Mouse (Mus musculus) yolk sac, embryonic 10.5 days (tissue): Measurements from ENCODE around the gene Kat14.
A peak's percentile ranks its signal among the peaks of the same experiment; 100 is the strongest.

ENCODE experiments used
- DNase-seq: peaks from one replicate; pipeline ENCODE4 v3.0.0-alpha.2; 2017; ENCODE audit warnings: low spot score

The Kat14 gene

DNA sequence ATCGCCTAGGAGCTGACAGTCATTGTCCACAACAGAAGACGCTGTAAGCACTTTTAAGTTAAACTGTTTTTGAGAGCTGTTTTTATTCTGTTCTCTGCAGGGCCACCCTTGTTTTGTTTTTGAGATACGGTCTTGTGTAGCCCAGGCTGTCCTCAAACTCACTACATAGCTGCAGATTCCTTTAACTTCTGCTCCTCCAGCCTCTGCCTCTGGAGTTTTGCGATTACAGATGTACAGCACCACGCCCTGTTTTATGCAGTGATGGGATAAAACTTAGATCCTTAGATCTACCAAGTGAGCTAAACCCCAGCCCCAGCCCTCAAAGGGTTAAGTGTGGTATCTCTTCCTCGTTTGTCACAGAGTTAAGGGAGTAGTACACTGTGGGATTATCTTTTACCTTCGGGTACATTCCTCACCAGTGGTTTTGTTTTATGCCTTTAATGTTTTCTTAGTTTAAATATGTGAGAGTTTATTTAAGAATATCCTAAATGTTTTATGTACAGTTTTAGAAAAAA lies 13.9 kb downstream of the Kat14 start:
- DNase-seq, result no peak

DNA sequence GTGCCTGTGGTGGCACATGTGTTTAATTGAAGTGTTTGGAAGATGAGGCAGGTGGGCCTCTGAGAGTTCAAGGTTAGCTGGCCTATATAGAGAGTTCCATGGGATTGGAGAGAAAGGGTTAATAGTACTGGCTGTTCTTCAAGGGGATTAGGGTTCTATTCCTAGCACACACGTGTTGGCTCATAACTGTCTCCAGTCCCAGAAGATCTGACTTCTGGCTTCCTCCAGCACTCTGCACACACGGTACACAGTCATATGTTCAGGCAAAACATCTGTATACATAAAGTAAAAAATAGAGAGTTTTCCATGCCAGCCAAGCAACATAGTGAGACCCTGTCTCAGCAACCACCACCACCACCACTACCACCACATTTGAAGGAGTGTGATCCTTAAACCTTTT lies 17.5 kb downstream of the Kat14 start:
- no peak for DNase-seq

DNA sequence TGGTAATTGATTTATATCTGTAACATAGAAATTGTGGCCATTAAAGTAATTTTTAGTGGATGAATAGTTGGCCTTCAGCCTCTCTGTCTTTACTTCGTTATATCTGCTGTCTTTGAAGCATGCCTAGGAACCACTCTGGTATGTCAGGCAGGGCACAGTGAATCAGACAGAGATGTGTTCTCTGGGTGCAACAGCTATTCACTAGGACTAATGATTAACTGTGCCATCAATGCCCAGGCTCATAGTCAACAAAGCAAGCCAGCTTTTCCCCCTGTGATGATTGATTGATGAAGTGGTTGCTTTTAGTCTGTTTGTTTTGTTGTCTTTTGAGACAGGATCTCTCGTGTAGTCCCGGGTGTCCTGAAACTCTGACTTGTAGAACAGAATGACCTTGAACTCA lies 19.6 kb downstream of the Kat14 start:
- DNase-seq, result no peak

DNA sequence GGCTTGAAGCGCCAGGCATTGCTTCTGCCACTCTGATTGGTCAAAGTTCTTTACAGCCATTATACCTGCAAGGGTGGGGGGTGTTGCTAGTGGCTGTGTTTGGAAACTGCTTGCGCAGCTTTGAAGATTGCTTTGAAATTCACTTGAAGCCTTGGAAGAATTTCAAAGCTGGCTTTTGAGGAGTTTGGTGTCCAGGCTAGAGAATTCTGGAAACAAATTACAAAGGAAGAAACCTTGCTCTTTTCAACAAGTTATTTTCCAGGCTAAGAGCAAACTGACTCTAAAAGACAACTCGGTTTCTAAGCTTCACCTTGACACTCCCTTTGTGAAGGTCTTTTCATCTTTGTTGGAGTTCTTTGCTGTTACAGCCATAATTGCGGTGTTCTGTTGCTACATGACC lies 30.7 kb downstream of the Kat14 start:
- DNase-seq, result no peak

DNA sequence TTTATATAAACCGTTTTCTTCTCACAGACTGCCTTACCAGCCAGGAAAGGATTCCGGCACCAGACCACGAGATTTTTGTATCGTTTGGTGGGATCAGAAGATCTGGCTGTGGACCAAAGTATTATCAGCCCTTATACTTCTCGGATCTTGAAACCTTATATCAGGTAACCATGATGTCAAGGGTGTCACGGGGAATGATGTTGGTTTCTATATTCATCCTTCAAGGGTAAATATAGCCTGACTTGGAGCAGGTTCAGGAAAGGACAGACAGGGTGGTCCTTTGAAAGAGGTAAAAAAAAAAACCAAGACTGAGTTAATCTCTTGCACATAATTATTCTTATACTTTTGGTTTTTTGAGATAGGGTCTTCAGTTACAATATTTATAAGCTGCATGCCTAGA lies 31.9 kb downstream of the Kat14 start:
- no peak for DNase-seq

DNA sequence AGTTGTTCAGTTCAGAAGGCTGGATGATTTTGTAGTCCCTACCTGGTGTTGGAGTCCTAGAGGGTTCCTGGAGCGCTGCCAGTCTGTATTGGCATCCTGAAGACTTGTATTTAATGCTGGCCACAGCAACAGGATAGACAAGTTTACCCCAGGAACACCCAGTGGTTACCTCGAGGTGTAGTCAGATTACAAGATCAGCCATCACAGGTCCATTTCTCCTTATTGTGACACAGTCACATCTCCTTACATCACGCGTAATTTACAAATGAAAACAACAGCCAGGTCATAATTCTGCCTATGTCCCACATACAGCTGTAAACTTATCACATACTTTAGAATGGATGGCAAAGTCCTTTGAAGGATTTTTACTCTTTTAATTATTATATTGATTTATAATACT lies 40.3 kb downstream of the Kat14 start:
- DNase-seq, result no peak

GRCm38 (mm10) chr2:144410603-144411002 lies 41.8 kb downstream of the Kat14 start:
- no peak for DNase-seq

- DNase-seq, result no peak
These were observed 45.9 kb downstream of the Kat14 start for GRCm38 (mm10) chr2:144414646-144415045.

GRCm38 (mm10) chr2:144416859-144417258 lies 48.1 kb downstream of the Kat14 start:
- no peak for DNase-seq

- DNase-seq, result no peak
These were observed 49.3 kb downstream of the Kat14 start for GRCm38 (mm10) chr2:144418062-144418461.

DNA sequence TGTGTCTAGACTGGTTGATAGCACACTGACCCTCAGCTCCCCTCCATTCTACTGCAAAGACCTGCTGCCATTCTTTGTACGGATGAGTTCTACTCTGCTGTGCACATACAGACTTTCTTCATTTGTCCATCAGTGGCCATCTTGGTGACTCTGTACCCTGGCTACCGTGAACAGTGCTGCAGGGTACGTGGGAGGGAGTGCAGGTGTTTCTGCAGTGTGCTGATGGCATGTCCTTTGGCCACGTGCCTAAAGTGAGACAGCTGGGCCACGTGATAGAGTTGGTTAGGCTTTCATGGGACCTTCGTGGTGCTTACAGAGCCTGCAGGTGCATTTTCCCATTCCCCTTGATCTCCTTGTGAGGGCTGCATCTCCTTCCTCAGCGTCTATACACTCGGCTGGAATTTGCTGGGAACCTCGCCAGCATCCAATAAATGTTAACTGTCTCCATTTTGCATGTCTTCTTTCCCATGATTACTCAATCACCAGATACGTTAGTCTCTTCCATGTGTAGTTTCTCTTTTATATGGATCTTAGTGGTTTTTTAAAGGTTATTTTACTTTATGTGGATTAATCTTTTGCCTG lies 53.4 kb downstream of the Kat14 start:
- no peak for DNase-seq

DNA sequence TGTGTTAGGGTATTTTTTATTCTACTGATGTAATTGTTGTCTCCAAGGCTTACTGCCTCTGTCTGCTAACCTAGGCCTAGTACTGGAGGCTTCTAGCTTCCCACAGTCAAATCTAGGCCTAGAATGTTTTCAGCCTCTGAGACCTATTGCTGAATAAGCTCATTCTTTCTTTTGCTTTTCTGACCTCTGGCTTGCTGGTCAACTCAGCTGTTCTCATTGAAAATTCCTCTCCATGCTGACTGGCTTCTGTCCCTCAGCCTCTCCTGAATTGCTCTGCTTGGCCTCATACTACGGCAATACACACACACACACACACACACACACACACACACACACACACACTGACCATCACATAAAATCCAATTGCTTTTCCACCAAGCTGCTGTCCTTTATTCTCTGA lies 57.0 kb downstream of the Kat14 start:
- DNase-seq, result no peak

- no peak for DNase-seq
These were observed 59.1 kb downstream of the Kat14 start for GRCm38 (mm10) chr2:144427852-144428251.

GRCm38 (mm10) chr2:144428659-144429058 lies 59.9 kb downstream of the Kat14 start:
- no peak for DNase-seq

- no peak for DNase-seq
These were observed 60.4 kb downstream of the Kat14 start for GRCm38 (mm10) chr2:144429171-144429570.

DNA sequence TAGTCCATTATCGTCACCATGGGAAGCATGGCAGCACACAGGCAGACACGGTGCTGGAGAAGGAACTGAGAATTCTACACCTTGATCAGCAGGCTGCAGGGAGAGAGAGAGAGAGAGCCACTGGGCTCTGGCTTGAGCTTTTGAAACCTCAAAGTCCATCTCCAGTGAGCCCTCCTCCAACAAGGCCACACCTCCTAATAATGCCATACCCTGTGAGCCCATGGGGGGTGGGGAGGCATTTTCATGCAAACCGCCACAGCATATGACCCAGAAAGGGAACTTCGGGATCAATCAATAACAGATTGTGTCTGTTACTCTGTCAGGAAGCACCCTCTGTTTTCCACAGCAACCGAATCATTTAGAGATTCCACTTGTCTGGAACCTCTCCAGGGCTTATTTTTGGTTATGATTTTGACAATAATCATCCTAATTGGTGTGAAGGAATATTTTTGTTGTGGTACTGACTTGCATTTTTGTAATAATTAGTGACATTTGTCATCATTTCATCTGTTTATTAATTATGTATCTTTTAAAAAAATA lies 62.6 kb downstream of the Kat14 start:
- DNase-seq, result peak; percentile 53

DNA sequence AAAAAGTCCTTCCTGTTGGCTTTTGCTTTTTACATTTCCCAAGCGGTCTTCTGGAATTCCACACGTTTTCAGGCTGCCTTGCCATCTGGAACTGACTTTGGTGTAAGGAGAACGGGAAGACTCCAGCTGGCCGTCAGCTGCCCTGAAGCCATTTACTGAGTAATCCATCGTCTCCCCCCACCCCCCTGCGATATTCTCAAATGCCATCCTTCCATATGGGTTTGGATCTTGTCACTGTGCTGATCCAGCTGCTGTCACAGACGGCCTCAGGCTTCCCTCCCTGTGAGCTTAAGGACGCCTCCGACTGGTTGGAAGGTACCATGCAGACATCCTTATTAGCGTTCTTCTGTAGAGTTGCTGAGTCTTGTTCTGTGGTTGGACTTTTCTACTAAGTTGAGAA lies 66.9 kb downstream of the Kat14 start:
- no peak for DNase-seq

DNA sequence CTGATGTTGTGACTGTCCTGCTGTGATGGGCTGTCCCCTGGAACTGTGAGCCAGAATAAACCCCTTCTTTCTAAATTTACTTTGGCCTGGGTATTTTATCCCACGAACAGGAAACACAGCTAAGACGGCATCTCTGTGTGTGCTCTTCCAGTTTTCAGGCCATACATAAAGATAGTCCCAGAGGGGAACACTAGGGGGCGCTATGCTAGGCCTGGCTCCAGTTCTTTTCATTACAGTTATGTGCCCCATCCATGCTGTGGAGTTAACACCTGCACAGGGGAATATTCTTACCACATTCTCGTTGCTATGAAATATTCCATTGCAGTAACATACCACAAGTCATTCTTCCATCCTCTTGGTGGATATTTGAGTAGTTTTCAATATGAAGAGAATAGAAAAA lies 69.6 kb downstream of the Kat14 start:
- DNase-seq, result no peak

DNA sequence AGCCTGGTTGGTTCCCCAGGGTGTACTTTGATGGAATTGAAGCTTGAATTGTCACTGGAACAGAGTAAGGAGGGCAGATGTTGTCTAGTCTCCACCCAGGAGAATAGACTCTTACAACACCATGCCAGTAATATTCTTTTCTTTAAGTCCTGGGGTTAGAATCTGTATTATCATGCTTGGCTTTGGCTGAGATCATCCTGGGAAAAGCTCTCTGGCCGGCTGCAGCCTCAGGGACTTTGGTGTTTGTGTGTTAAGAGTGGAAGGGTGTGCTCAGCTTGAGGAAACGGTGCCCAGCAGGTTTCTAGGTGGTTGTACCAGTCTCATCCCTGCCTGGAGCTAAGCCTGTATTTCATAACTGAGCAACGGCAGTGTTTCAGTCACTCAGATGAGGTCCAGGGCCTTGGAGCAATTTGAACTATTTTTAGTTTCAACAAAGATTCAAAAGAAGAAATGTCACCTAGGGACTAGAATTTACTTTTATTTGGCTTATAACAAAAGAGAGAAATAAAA lies 70.5 kb downstream of the Kat14 start:
- DNase-seq, result no peak

GRCm38 (mm10) chr2:144441386-144441915 lies 72.7 kb downstream of the Kat14 start:
- DNase-seq, result no peak

- no peak for DNase-seq
These were observed 77.7 kb downstream of the Kat14 start for GRCm38 (mm10) chr2:144446360-144446999.

DNA sequence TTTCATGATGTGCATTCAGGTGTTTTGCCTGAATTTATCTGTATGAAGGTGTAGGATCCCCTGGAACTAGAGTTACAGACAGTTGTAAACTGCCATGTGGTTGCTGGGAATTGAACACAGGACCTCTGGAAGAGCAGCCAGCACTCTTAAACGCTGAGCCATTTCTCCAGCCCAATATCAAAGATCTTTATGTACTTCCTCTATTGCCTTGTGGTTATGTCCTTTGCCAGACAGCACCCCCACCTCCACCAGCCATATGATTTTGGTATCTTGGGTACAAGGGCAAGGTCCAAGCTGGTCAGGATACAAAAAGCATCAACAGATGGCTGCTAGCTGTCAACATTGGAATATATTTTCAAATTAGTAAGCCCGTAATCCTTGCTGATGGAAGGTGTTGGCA lies 81.6 kb downstream of the Kat14 start:
- no peak for DNase-seq

- DNase-seq, result peak; percentile 58
These were observed 83.7 kb downstream of the Kat14 start for GRCm38 (mm10) chr2:144452364-144453008.
